Mouse (Mus musculus): ENCODE data around the gene Oprl1.

Gene Oprl1

DNA sequence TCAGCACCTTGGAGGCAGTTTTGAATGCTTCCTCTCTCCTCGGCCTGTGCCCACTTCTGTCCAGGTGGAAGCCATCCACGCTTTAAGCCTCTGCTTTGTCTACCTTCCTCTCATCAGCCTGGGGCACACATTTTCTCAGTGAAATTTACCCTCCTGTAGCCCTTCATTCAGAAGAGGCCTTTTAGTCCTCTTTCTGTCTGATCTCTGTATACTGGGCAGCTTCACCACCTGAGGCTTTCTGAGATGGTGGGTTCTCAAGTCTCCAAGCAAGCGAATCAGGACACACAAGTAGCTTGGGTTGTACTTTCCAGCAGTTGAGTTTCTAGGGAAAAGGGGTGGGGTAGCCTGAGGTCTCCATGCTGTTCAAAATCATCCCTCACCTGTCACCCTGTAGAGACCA is 22.5 kb upstream of the Oprl1 start:
- DNase-seq (ENCODE audit: low read depth, low spot score), result no peak

DNA sequence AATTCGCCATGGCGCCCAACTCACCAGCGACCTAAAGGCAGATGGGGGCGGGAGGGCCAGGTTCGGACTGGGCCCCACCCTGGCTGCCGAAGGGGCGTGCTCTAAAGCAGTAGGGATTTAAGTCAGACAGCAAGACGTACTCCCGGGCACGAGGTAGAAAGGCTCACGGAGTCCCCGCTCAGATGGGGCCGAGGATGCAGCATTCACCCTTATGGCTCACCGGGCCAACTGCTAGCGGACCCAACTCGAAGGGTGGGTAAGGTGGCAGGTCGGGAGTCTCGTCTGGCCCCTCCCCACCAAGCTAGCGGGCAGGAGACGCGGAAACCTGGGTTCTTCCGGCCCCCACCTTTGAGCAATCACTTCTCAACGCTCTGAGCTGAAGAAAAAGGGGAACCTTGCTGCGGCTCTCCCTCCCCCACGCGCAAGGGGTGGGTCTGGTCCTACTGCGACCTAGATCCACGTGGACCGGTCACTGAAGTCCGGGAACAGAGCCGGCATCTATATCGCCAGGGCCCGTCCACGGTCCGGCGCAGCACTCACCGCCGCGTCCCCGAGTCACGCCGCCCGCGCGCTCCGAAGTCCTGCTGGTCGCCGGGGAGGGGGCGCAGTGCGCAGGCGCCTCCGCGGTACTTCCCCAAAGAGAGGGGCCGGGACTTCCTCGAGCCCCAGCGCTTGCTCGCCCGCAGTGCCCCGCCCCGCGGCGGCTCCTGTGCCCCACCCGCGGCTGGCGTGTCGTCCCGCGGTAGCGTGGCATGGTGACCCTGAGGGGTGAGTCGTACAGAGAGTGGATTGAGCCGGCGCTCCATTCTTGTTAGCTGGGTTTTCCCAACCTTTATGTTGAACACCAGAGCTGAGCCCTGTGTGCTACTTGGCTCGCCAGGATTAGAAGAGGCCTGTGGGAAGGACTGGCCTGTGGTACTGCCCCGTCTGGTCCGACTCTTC is 21.2 kb upstream of the Oprl1 start, which contains the start of gene Rgs19:
Gene Rgs19, minus strand, starts transcription at position 639 of the 942 bp plus-strand sequence.
- DNase-seq (ENCODE audit: low read depth, low spot score), result peak; percentile 89

DNA sequence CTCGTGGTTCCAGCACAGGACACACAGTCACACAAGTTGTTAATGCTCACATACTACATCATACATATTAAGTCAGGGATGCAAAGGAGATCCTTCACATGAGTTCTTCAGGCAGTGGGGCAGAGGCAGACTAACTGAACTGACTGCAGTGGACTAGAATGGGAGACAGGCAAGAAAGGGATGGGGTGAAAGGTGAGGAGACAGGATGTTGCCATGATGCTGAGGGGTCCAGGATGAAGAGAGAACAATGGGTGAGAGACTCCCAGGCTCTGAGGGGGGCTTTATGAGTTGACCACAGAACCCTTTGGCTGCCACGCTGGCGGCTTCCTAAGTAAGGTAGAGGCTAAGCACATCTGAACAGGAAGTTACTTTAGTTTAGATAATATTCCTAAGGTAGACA is 20.2 kb upstream of the Oprl1 start:
- DNase-seq (ENCODE audit: low read depth, low spot score), result no peak

DNA sequence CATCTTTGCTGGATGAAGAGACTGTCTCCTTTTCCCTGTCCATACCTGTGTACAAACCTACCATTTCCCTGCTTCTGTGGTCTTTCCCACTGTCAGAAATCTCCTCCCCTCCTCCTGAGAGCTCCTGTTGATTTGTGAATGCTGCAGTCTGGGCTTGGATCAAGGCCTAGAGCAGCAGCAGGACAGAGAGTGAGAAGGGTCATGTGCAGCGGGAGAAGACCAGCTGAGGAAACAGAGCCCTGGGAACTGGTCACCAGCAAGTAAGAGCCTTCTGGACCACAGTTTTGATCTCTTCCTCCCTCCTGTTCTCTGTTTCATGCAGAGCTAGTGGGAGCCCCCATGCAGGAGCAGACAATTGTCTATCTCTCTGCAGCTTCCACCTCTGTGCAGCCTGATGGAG is 19.0 kb upstream of the Oprl1 start:
- no peak for DNase-seq (ENCODE audit: low read depth, low spot score)

DNA sequence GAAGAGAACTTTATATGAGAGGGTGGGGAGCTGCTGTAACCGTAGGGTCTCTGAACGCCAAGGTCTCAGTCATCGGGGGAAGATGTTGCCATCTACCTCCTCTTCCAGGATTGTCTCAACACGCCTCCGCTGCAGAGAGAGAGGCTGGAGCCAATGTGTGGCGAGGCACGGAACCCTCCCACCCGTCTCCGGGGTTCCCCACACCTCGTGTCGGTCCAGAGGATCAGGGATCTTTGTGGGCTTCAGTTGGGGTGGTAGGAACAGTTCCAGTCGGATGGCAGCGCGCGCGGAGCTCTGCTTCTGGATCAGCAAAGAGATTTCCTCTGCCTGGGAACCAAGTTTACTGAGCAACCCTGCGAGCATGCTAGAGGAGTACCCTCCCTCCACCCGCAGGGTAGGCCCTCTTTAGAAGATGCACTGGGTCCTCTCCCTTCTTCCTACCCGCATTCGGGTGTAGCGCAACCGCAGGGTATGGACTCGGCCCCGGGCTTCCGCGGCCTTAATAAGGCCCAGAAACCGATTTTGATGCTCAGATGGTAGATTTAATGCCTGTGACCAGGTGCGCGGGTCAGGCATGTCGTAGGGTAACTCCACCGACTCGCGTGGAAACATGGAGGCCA is 17.9 kb upstream of the Oprl1 start:
- DNase-seq (ENCODE audit: low read depth, low spot score), result no peak

DNA sequence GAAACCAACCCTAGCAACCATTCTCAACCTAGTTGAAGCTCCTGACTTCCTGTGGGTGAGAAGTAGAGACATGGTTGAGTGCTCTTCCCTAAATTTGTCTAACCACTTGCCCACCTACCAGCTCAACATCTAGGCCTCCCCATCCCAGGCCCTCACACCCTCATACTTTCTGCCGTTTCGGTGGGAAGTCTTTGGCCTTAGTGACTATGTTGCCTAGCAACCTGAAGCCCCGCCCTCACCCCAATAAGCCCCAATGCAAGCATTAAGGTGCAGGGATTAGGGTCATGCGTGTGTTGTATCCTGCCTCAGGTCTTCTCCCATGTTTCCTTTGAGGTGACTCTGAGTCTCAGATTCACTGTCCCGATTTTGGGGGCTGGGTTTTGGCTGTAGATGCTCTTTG is 16.6 kb upstream of the Oprl1 start, which contains the start of gene Lkaaear1:
Gene Lkaaear1, minus strand, starts transcription at position 202 of the 400 bp plus-strand sequence.
- DNase-seq (ENCODE audit: low read depth, low spot score), result no peak

DNA sequence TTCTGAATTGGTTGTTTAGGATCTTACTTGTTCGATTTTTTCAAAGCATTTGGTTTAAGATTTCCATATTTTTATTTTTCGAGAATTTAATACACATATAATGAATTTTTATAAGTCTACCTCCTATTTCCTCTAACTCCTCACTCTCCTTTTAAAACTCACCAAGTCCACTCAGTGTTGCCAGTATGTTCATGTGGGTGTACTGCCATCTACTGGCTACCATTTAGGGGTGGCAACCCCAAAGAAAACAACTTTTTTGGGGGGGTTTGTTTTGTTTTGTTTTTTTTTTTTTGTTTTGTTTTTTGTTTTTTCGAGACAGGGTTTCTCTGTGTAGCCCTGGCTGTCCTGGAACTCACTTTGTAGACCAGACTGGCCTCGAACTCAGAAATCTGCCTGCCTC is 8.1 kb upstream of the Oprl1 start:
- peak; percentile 63 for DNase-seq (ENCODE audit: low read depth, low spot score)

DNA sequence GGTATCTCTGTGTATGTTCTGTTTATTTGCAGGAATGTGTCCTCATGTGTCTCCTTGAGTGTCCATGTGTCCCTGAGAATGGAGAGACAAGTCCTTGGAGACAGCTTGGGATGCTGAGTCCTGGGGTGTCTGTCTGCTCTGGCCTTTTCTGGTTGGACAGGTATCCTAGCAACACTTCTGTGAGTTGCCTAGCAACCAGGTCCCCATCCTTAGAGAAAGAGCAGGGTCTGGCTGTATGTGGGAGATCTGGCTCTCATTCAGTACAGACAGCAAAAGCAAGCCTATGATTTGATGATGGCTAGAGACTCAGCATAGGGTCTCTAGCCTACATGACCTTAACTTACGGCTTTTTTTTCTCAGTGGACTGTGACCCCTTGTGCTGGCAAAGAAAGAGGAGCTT is 1.1 kb upstream of the Oprl1 start:
- peak; percentile 94 for DNase-seq (ENCODE audit: low read depth, low spot score)

DNA sequence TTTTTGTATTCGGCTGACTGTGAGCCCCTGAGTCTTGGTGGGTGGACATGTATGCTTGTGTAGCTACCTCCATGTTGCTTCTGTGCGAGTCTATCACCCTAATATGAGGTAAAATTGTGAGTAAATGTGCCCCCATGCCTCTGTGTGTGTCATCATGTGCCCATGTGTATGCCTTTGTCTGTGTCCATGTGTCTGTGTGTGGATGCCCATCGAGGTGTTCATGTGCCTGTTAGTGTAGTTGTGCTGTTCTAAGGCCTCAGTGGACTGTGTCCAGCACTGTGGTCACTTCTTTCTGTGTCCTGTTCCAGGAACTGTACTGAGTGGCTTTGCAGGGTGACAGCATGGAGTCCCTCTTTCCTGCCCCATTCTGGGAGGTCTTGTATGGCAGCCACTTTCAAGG is 566 bp downstream of the Oprl1 start:
- DNase-seq (ENCODE audit: low read depth, low spot score), result no peak

DNA sequence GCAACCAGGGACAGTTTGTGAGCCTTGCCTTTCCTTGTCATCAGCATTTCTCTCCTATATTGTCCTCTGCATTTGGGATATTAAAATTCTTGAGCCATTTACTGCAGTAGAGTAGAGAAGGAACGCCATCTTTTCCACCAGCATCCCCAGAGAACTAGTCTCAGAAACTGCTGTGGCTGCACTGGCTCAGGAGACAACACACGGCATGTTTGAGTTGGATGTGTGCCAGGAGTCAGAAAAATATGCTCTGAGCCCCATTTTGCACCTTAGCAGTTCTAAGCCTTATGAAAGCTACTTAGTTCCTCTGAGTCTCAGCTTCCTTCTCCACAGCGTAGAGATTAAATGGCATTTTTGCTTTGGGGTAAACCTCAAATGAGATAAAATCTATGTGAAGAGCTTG is 2.2 kb downstream of the Oprl1 start:
- peak; percentile 63 for DNase-seq (ENCODE audit: low read depth, low spot score)

DNA sequence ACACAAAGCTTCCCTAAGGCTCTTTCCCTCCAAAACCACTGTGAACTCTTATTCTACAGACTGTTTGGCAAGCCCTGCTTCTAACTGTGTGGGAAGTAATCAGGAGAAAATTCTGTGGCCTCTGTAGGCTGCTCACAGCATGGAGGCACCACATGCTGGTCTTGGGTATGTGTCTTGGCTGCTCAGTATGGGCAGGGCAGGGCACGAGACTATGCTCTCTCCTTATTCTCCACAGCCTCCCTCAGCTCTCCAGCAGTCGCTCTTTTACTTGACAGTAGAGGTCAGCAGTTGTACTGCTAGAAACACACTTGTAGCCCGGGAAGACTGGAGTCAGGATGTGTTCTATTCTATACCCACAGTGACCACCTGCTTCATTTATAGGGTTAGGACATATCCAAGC is 5.2 kb downstream of the Oprl1 start:
- peak; percentile 70 for DNase-seq (ENCODE audit: low read depth, low spot score)

DNA sequence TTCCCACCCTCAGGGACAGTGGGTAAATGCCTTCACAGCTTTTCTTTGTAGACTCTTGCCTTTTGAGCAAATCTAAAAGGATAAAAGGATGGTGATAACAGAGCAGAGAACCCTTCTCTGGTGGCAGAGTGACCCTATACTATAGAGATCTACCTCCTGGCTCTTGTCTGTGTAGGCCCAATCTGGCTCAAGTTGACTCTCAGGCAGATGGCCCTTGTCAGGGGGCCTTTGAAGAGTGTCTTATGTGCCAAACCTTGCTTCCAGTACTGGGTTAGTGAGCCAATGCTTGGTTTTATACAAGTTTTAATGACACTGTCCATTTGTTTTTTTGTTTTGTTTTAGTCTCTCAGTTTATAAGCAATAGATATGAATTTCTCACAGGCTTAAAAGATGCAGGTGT is 6.4 kb downstream of the Oprl1 start:
- DNase-seq (ENCODE audit: low read depth, low spot score), result peak; percentile 96

DNA sequence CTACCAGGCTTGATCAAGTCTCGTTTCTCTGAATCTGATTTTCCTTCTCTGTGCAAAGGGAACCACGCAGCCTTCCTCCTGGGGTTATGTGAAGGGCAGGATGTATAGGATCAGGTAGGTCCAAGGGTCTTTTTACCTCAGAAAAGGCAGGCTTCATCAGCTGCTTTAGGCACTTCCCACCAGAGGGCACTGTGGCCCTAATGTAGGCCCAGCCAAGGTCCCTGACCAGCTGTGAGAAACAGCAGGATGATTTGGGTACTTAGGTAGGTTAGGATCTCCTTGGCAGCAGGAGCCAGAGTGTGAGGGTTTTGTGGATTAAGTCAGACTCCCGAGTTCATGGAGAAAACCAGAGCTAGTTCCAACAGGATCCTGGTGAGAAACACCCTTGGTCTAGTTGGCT is 7.4 kb downstream of the Oprl1 start:
- peak; percentile 73 for DNase-seq (ENCODE audit: low read depth, low spot score)

DNA sequence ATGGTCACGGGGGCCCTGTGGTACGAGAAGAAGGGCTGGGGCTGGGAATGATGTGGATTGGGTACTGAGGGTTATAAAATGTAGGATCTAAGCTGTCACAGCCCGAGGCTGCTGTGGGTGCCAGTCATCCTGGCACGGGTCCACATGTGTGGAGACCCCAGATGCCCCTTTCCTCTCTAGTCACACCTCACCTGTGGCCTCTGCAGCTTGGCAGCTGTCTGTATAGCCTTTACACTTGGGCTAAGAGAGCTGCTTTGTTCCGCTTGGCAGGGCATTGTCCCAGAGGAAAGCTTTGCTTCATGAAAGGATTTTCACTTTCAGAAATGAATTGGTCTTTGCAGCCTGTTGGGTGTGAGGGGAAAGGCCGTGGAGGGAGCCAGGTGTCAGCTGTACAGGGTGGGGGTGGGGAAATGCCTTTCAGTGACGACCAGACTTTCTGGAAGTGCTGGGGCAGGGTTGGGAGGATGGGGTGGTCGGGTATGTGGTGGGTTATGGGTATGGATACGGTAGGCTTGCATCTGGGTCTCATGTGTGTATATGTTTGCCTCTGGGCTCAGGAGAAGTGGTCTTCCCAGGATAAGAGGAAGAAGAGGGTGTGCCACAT is 12.9 kb downstream of the Oprl1 start:
- DNase-seq (ENCODE audit: low read depth, low spot score), result no peak

DNA sequence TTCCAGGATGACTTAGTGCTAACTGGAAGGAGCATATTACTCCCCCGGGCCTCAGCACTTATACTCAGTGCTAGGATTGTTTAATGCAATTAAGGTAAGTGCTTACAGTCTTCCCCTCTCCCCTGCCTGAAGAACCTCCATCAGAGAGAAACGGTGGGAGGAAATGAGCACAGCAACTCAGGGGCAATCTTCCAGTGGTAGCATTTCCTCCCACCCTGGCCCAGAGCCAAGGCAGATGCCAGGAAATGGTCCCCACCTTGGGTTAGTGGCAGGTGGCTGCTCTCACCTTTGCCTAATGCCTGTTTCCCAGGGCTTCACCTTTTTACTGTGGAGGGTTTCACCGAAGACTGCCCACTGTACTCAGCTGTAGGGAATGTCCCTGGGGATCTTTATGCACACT is 15.2 kb downstream of the Oprl1 start:
- DNase-seq (ENCODE audit: low read depth, low spot score), result no peak

DNA sequence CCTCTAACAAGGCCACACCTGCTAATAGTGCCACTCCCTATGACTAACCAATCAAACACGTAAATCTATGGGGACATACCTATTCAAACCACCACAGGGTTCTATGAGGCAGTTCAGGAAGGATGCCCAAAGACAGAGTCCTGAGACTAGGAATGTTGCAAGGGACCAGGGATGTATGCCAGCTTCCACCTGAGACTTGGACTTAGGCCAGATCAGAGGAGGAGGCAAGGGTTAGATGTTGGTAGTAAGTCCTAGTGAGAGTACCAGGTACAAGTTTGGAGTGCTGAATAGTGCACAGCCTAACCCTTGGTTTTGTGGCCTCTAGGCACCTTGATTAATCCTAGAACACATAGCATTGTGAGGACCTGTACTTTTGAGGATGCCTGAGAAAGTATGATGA is 37.8 kb downstream of the Oprl1 start:
- DNase-seq (ENCODE audit: low read depth, low spot score), result peak; percentile 75

DNA sequence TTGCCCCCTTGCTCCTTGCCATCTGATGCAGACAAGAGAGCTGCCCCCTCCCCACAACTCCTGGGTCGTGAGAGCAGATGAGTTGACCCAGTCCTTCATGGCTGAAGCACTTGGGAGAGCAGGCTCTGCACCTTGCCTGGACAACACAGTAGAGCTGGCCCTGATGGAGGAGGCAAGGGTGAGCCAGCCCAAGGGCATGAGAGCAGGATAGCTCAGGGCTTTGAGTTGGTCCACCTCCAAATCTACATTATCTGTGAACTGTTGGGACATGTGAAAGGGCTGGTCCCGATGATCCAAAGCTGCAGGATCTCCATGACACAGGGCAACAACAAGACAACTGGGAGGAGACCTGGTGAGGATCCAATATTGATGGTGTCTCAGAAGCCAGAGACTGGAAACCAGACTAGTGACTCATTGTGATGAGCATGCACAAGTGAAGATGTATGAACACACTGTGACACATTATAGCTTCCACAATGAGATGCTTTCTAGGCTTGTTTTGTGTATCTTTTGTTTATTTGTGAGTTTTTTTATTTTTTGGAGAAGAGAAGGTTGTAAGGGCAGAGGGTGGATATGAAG is 43.4 kb downstream of the Oprl1 start:
- DNase-seq (ENCODE audit: low read depth, low spot score), result no peak

DNA sequence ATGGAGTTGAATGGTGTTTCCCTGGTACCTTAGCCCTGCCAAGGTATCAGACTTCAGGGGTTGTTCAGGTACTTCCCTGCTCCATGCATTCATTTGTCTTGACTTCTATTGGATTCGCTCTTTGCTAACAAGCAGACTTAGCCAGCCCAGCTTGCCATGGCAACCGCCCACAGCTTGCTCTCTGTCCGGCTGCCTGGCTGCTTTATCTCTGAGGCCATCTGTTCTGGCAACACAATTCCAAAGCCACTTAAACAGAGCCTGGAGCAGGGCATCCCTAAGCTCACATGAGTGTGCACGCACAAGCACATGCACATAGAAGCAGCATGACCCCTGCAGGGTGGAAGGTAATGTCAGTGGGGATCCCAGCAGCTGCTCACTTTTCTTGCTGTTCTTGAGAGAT is 44.2 kb downstream of the Oprl1 start:
- peak; percentile 98 for DNase-seq (ENCODE audit: low read depth, low spot score)

DNA sequence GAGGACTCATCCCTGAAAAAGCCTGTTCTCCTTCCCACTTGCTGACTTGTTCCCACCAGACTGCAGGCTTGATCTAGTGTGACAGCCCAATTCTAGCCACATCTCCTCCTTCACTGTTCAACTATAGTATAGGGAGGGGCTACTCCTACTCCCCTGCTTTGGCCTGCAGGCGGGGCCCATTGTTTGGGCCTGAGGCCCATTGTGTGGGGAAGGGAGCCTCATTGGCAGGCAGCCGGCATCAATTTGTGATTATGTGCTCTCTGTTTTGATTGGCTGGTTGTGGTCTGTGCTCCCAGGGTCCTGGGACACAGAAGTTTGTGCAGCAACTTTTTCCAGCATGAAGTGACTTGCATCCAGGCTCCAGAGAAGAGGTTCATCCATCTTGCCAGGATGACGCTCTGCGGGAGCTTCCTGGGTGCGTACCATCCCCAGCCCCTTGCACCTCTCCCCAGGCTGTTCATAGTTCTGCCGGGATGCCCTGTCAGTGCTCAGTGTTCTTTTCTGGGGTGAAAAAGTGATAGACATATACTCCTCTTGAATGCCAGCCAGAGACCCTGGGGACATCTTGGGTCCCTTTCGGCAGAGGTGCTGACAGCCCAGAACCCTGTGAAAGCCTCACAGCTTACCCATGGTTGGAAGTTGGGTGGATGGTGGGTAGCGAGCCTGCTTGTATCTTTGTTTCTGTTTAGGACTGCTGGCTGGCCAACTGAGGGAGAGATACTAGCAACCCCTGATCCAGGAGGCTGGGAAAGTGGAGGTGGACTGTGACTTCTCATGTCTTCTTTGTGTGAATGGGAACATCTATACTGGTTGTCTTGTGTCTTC is 48.4 kb downstream of the Oprl1 start, which contains the start of gene Myt1:
Gene Myt1, plus strand, starts transcription at position 327 of the 825 bp plus-strand sequence.
- DNase-seq (ENCODE audit: low read depth, low spot score), result no peak

DNA sequence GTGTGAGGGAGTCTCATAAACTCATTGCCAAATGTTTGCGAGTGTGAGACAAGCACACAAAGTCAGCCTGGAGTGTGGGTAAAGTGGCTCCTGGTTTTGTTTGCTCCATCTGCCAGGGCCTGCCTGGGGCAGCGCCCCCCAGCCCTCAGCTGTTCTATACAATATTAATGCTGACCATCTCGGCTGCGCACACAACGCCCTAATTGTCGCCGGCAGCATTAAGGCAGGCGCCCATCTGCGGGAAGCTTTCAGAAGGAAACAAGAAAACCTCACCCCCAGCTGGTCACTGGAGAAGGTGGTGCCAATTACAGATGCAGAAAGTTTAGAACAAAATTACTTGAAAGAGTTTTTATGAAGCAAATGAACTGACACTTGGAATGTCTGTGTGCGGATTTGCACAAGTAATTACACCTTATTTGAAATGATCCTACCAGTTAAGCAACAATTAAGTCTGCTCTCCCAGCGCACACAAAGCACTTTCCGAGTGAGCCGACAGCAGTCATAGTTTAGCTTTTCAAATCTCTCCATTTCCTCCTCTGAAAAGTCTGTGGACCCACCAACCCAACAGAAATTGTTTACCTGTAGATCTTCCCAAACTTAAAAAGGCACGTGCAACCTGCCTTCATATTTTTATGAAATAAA is 49.2 kb downstream of the Oprl1 start:
- DNase-seq (ENCODE audit: low read depth, low spot score), result no peak

DNA sequence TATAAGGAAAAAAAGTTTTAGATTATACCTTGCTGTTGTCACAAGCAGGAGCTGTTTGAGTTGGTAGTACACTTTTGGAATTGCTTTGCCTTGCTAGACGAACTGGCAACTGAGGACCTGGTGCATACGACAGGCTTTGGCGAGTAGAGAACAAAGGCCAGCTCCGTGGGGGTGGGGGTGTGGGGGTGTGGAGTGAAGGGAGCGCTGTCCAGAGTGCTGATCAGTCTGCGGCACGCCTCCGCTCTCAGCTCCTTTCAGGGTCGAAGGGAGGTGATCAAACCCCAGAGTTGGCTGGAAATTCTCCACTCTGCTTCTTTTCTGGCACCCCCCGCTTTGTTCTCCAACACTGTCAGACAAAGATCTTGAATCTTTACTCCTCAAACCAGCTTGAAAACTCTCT is 49.8 kb downstream of the Oprl1 start:
- DNase-seq (ENCODE audit: low read depth, low spot score), result peak; percentile 48

Data from brain, adult 2 months (tissue).